Mouse (Mus musculus) small intestine, adult 2 months (tissue): Measurements from ENCODE around the gene Numbl. TPM values are rescaled to one million over a fixed set of nuclear protein-coding genes. Genes with fewer than 3 reads are reported as not detected.

ENCODE experiments used
- H3K27ac ChIP-seq: fragments of 200-500 bp; 2 replicates; pipeline ENCODE4 v1.5.1; 2012; ENCODE audit warnings: low read depth, low read length, control low read depth, inconsistent platforms; ENCODE audit not compliant: insufficient read depth
- H3K27me3 ChIP-seq: fragments of 200-500 bp; 2 replicates; pipeline ENCODE4 v1.6.1; 2012; ENCODE audit warnings: mild to moderate bottlenecking, moderate library complexity, low read length, inconsistent platforms; ENCODE audit not compliant: control insufficient read depth, insufficient read depth
- H3K36me3 ChIP-seq: fragments of 200-500 bp; 2 replicates; pipeline ENCODE4 v1.6.1; 2012; ENCODE audit warnings: mild to moderate bottlenecking, low read length, control low read depth, inconsistent platforms; ENCODE audit not compliant: control insufficient read depth, insufficient read depth
- H3K4me1 ChIP-seq: fragments of 200-500 bp; 2 replicates; pipeline ENCODE4 v1.6.1; 2012; ENCODE audit warnings: low read length, inconsistent platforms, mixed read lengths; ENCODE audit not compliant: control insufficient read depth, insufficient read depth, insufficient read length
- H3K4me3 ChIP-seq: fragments of 200-500 bp; 2 replicates; pipeline ENCODE4 v1.5.1; 2012; ENCODE audit warnings: low read depth, mild to moderate bottlenecking, control low read depth, inconsistent platforms, low read length, moderate library complexity
- CTCF ChIP-seq: fragments of 200-500 bp; IDR thresholded peaks from 2 replicates; pipeline ENCODE4 v1.5.1; 2012; ENCODE audit warnings: low read depth, mild to moderate bottlenecking, control low read depth, inconsistent platforms, low read length, moderate library complexity, mixed read lengths; ENCODE audit not compliant: insufficient replicate concordance, insufficient read length; ENCODE audit errors: extremely low read depth
- POLR2A ChIP-seq: fragments of 200-500 bp; IDR thresholded peaks from 2 replicates; pipeline ENCODE4 v1.6.1; 2012; ENCODE audit warnings: low read depth, mild to moderate bottlenecking, control low read depth, inconsistent platforms, low read length, moderate library complexity
- whole genome bisulfite sequencing: fragments of 180-500 bp; shearing (Covaris S2); methylation state at CpG from one replicate; pipeline ENCODE4 v1.1.7; 2018; 5-methylcytosine and 5-hydroxymethylcytosine counted together
- polyA plus RNA-seq: library from polyadenylated mRNA; depleted of rRNA; stranded (reverse); fragments of >200 nt; gene quantifications from 2 replicates; pipeline ENCODE4 v1.2.3, GENCODE M21; 2012

Gene Numbl
- polyA plus RNA-seq, 1 experiment, result 8.3 TPM

GRCm38 (mm10) chr7:27261888-27262287 lies 3.7 kb downstream of the Numbl start:
- Histone ChIP-seq H3K4me3 (no peak overlapping the region), H3K27ac (no peak overlapping the region), H3K36me3 (no peaks in the 10 kb centered on the region), H3K4me1 (peaks cover 15% of the 10 kb centered on the region), H3K27me3 (no peaks in the 10 kb centered on the region)
- no peak for TF ChIP-seq CTCF
- no peak for TF ChIP-seq POLR2A
- 71% methylated on average over 6 of the region's 6 CpGs for WGBS

- WGBS, result 91% methylated on average over 12 of the region's 12 CpGs
- H3K4me3 ChIP-seq, result no peak overlapping the region
- H3K36me3 ChIP-seq, result no peaks in the 10 kb centered on the region
- TF ChIP-seq CTCF (no peak), POLR2A (no peak)
- peaks cover 4% of the 10 kb centered on the region; the same call in 1 of the 2 replicates for H3K4me1 ChIP-seq
- no peaks in the 10 kb centered on the region for H3K27me3 ChIP-seq
- no peak overlapping the region for H3K27ac ChIP-seq
Measured at GRCm38 (mm10) chr7:27264761-27265160, 6.5 kb downstream of the Numbl start.

GRCm38 (mm10) chr7:27266515-27267128 lies 8.4 kb downstream of the Numbl start:
- TF ChIP-seq CTCF (no peak), POLR2A (no peak)
- peaks cover 4% of the 10 kb centered on the region; the same call in 1 of the 2 replicates for H3K4me1 ChIP-seq
- H3K4me3 ChIP-seq, result no peak overlapping the region
- WGBS, result 87% methylated on average over 20 of the region's 20 CpGs
- H3K27ac ChIP-seq, result no peak overlapping the region
- no peaks in the 10 kb centered on the region for H3K27me3 ChIP-seq
- H3K36me3 ChIP-seq, result no peaks in the 10 kb centered on the region

GRCm38 (mm10) chr7:27271423-27271822 lies 13.2 kb downstream of the Numbl start:
- H3K27ac ChIP-seq, result no peak overlapping the region
- no peak overlapping the region for H3K4me3 ChIP-seq
- H3K4me1 ChIP-seq, result peaks cover under 1% of the 10 kb centered on the region; the same call in 1 of the 2 replicates
- H3K27me3 ChIP-seq, result no peaks in the 10 kb centered on the region
- no peaks in the 10 kb centered on the region for H3K36me3 ChIP-seq
- 90% methylated on average over 8 of the region's 8 CpGs for WGBS
- TF ChIP-seq CTCF (no peak), POLR2A (no peak)

- Histone ChIP-seq H3K4me1 (peaks cover 3% of the 10 kb centered on the region), H3K4me3 (no peak overlapping the region), H3K27me3 (no peaks in the 10 kb centered on the region), H3K36me3 (peaks cover 3% of the 10 kb centered on the region; the same call in 1 of the 2 replicates), H3K27ac (no peak overlapping the region)
- WGBS, result 71% methylated on average over 32 of the region's 32 CpGs
- no peak for TF ChIP-seq POLR2A
- peak; percentile 40; the same call in 1 of the 2 replicates for TF ChIP-seq CTCF
Measured at GRCm38 (mm10) chr7:27273739-27274351, 15.6 kb downstream of the Numbl start.

- TF ChIP-seq POLR2A (no peak), CTCF (no peak)
- Histone ChIP-seq H3K27ac (no peak overlapping the region), H3K36me3 (peaks cover 3% of the 10 kb centered on the region; the same call in 1 of the 2 replicates), H3K27me3 (no peaks in the 10 kb centered on the region), H3K4me3 (no peak overlapping the region), H3K4me1 (peaks cover 3% of the 10 kb centered on the region)
- WGBS, result 79% methylated on average over 4 of the region's 4 CpGs
Measured at GRCm38 (mm10) chr7:27274916-27275315, 16.7 kb downstream of the Numbl start.

GRCm38 (mm10) chr7:27276021-27276420 lies 17.8 kb downstream of the Numbl start:
- WGBS, result 38% methylated on average over 7 of the region's 7 CpGs
- Histone ChIP-seq H3K27ac (no peak overlapping the region), H3K4me1 (peaks cover 3% of the 10 kb centered on the region), H3K36me3 (peaks cover 3% of the 10 kb centered on the region; the same call in 1 of the 2 replicates), H3K27me3 (no peaks in the 10 kb centered on the region), H3K4me3 (no peak overlapping the region)
- no peak for TF ChIP-seq POLR2A
- TF ChIP-seq CTCF, result no peak
